In genomic region chr14:18511094-18511493, GRCm38 (mm10) we compare ENCODE assay signal across 9 mouse cellular contexts.
A peak's percentile ranks its signal among the peaks of the same experiment; 100 is the strongest.
DNase-seq lines count a peak whose midpoint lies in the region; ATAC-seq and TF ChIP-seq lines count a peak whose summit lies in the region.
"Had no signal": no experiment of that assay in that cellular context is flagged by ENCODE, and none has a peak within 500 bp of the region (broad histone marks: within the 10 kb centered on the region; RNA-seq: fewer than 3 reads in every experiment).

No protein-coding gene starts in this region.

- H3K4me2 ChIP-seq in liver, embryonic 14.5 days (ENCODE audit: low read depth) = no peak overlapping the region
- no peak overlapping the region for H3K4me2 ChIP-seq in liver, embryonic 12.5 days
- H3K4me2 ChIP-seq in forebrain, embryonic 14.5 days (ENCODE audit: low read length) = no peak overlapping the region
- H3K4me2 ChIP-seq: liver, embryonic 13.5 days had no signal

- H3K36me3 ChIP-seq in liver, embryonic 14.5 days (replicated peaks; ENCODE audit: control insufficient read depth, insufficient read depth, low read depth) = no peaks in the 10 kb centered on the region
- no peaks in the 10 kb centered on the region for H3K36me3 ChIP-seq in liver, embryonic 12.5 days
- no peaks in the 10 kb centered on the region for H3K36me3 ChIP-seq in forebrain, embryonic 14.5 days (ENCODE audit: control insufficient read depth, insufficient read depth, low read length)
- H3K36me3 ChIP-seq in thymus, adult 2 months (ENCODE audit: control insufficient read depth, insufficient read depth, low read length) = no peaks in the 10 kb centered on the region
- H3K36me3 ChIP-seq: liver, embryonic 13.5 days had no signal

- H3K4me3 ChIP-seq in liver, embryonic 14.5 days (ENCODE audit: insufficient read depth in 1 of 2, low read depth in 2 of 2, low read length in 2 of 2) = no peak overlapping the region
- H3K4me3 ChIP-seq in liver, embryonic 12.5 days = no peak overlapping the region
- no peak overlapping the region for H3K4me3 ChIP-seq in forebrain, embryonic 14.5 days (ENCODE audit: low read depth, low read length)
- no peak overlapping the region for H3K4me3 ChIP-seq in thymus, adult 2 months (ENCODE audit: control insufficient read depth, insufficient read depth, low read length)
- H3K4me3 ChIP-seq: liver, embryonic 13.5 days had no signal

- no peaks in the 10 kb centered on the region for H3K27me3 ChIP-seq in liver, embryonic 14.5 days (ENCODE audit: control insufficient read depth, insufficient read depth, low read length)
- no peaks in the 10 kb centered on the region for H3K27me3 ChIP-seq in liver, embryonic 12.5 days (replicated peaks)
- no peaks in the 10 kb centered on the region for H3K27me3 ChIP-seq in forebrain, embryonic 14.5 days (replicated peaks; ENCODE audit: control insufficient read depth, insufficient read depth, low read length)
- H3K27me3 ChIP-seq in thymus, adult 2 months (ENCODE audit: control insufficient read depth, insufficient read depth, low read length) = no peaks in the 10 kb centered on the region
- H3K27me3 ChIP-seq: liver, embryonic 13.5 days had no signal

- H3K9me3 ChIP-seq in liver, embryonic 14.5 days (ENCODE audit: control insufficient read depth, low read length) = no peaks in the 10 kb centered on the region
- H3K9me3 ChIP-seq in liver, embryonic 12.5 days (replicated peaks) = no peaks in the 10 kb centered on the region
- H3K9me3 ChIP-seq in forebrain, embryonic 14.5 days (replicated peaks; ENCODE audit: control insufficient read depth, low read length) = no peaks in the 10 kb centered on the region
- H3K9me3 ChIP-seq: liver, embryonic 13.5 days had no signal

- ATAC-seq in liver, embryonic 14.5 days (ENCODE audit: insufficient read depth) = no peak
- no peak for ATAC-seq in liver, embryonic 12.5 days
- no peak; the same call in 1 of the 2 replicates for ATAC-seq in forebrain, embryonic 14.5 days
- ATAC-seq in cerebellum, adult (ENCODE audit: insufficient number of reproducible peaks, low FRiP score, low TSS enrichment) = no peak

- no peaks in the 10 kb centered on the region for H3K4me1 ChIP-seq in liver, embryonic 14.5 days (replicated peaks; ENCODE audit: control insufficient read depth in 2 of 2, insufficient read depth in 2 of 2, low read length in 1 of 2)
- no peaks in the 10 kb centered on the region for H3K4me1 ChIP-seq in liver, embryonic 12.5 days
- no peaks in the 10 kb centered on the region for H3K4me1 ChIP-seq in forebrain, embryonic 14.5 days (ENCODE audit: control insufficient read depth, insufficient read depth, low read length)
- no peaks in the 10 kb centered on the region for H3K4me1 ChIP-seq in thymus, adult 2 months (replicated peaks; ENCODE audit: control insufficient read depth, insufficient read depth, low read length)
- H3K4me1 ChIP-seq: liver, embryonic 13.5 days had no signal

- DNase-seq in cerebellum, postnatal 14 days = peak; percentile 24 to 32
- no peak for DNase-seq in cerebellum, adult 9-10 months
- DNase-seq in liver, embryonic 14.5 days (ENCODE audit: low read depth in 3 of 3, low spot score in 3 of 3) = no peak
- DNase-seq in forebrain, embryonic 14.5 days (ENCODE audit: low spot score) = peak; percentile 24
- DNase-seq in thymus, adult 2 months = peak; percentile 55
- no peak for DNase-seq in urinary bladder, adult 18-20 months (ENCODE audit: low spot score in 2 of 2)
- DNase-seq: liver, embryonic 13.5 days had no signal

- no peak overlapping the region for H3K9ac ChIP-seq in liver, embryonic 14.5 days (replicated peaks)
- no peak overlapping the region for H3K9ac ChIP-seq in liver, embryonic 12.5 days
- H3K9ac ChIP-seq in forebrain, embryonic 14.5 days (ENCODE audit: low read length) = no peak overlapping the region
- H3K9ac ChIP-seq: liver, embryonic 13.5 days had no signal

- no peak overlapping the region for H3K27ac ChIP-seq in liver, embryonic 14.5 days
- no peak overlapping the region for H3K27ac ChIP-seq in liver, embryonic 12.5 days
- H3K27ac ChIP-seq in forebrain, embryonic 14.5 days (ENCODE audit: low read depth, low read length) = no peak overlapping the region
- no peak overlapping the region for H3K27ac ChIP-seq in thymus, adult 2 months (ENCODE audit: control insufficient read depth, insufficient read depth, low read length)
- H3K27ac ChIP-seq: liver, embryonic 13.5 days had no signal

- no peak for TF ChIP-seq EP300 in liver, embryonic 14.5 days (IDR thresholded peaks at IDR 0.05; ENCODE audit: low read depth)

- TF ChIP-seq CTCF in liver, embryonic 14.5 days (IDR thresholded peaks at IDR 0.05; ENCODE audit: low read depth) = peak; percentile 40
- TF ChIP-seq CTCF in thymus, adult 2 months (IDR thresholded peaks at IDR 0.05; ENCODE audit: borderline replicate concordance, control insufficient read depth, extremely low read depth, insufficient read depth, low read length, poor library complexity) = no peak

- TF ChIP-seq POLR2A in thymus, adult 2 months (IDR thresholded peaks at IDR 0.05; ENCODE audit: control insufficient read depth, extremely low read depth, insufficient read depth, low read length, poor library complexity) = no peak

Comparison
In these comparisons a context has a peak if more than half of its experiments do, and no peak if none do; other contexts are left out.
1. DNase-seq: peak in cerebellum, postnatal 14 days (2 of 2), forebrain, embryonic 14.5 days (single experiment) and thymus, adult 2 months (single experiment); none in cerebellum, adult 9-10 months (single experiment), liver, embryonic 14.5 days (0 of 3) and urinary bladder, adult 18-20 months (0 of 2).